Mouse (Mus musculus) heart, postnatal 10 days (tissue): ENCODE measurements around the gene Naif1. TPM values are rescaled to one million over a fixed set of nuclear protein-coding genes. Genes with fewer than 3 reads are reported as not detected.

Experiments used
- DNase-seq, 2 experiments: peaks; one replicate each; pipeline ENCODE4 v3.0.0; 2021
- intact Hi-C: fragments of 180-260 bp; cut with DNase I; formaldehyde crosslinking; loops from one replicate; pipeline ENCODE4 v1.15.1; 2025
- total RNA-seq, 2 experiments: library from RNA; stranded (reverse); gene quantifications; 2 replicates each; pipeline ENCODE4 v1.2.3; 2021

The Naif1 gene
- 1 to 10 TPM; 3.2 to 4.4 TPM for total RNA-seq

GRCm38 (mm10) chr2:32449761-32450754 lies at the start of gene Naif1:
Gene Naif1 (plus strand): TSS chr2:32450457.
- intact Hi-C loops: loop anchor here (2.0 kb wide), 1 partner anchor 21 kb away; no protein-coding TSS in a partner anchor
- DNase-seq: no peak

- peak; percentile 93 to 98 for DNase-seq
- intact Hi-C loops: loop anchor here (1.0 kb wide), 2 partner anchors 83 to 162 kb away; no protein-coding TSS in a partner anchor
Observed at GRCm38 (mm10) chr2:32404663-32405062, 45.6 kb upstream of the Naif1 start.

- no peak for DNase-seq
- intact Hi-C loops: no loop called here
Observed at GRCm38 (mm10) chr2:32407144-32407824, 43.0 kb upstream of the Naif1 start.

- no peak for DNase-seq
- intact Hi-C loops: no loop called here
Observed at GRCm38 (mm10) chr2:32408429-32409424, 41.5 kb upstream of the Naif1 start.

GRCm38 (mm10) chr2:32411407-32411806 lies 38.9 kb upstream of the Naif1 start:
- intact Hi-C loops: no loop called here
- no peak for DNase-seq

- intact Hi-C loops: no loop called here
- DNase-seq: no peak
Observed at GRCm38 (mm10) chr2:32412742-32413531, 37.3 kb upstream of the Naif1 start.

- peak in 1 of 2 experiments; percentile 50 for DNase-seq
- intact Hi-C loops: no loop called here
Observed at GRCm38 (mm10) chr2:32413936-32414335, 36.3 kb upstream of the Naif1 start.

GRCm38 (mm10) chr2:32415801-32416200 lies 34.5 kb upstream of the Naif1 start:
- no peak for DNase-seq
- intact Hi-C loops: loop anchor here (5.0 kb wide), 1 partner anchor 42 kb away; no protein-coding TSS in a partner anchor

- no peak for DNase-seq
- intact Hi-C loops: loop anchor here (5.0 kb wide), 1 partner anchor 41 kb away; no protein-coding TSS in a partner anchor
Observed at GRCm38 (mm10) chr2:32416556-32416955, 33.7 kb upstream of the Naif1 start.

- no peak for DNase-seq
- intact Hi-C loops: loop anchor here (5.0 kb wide), 1 partner anchor 40 kb away; no protein-coding TSS in a partner anchor
Observed at GRCm38 (mm10) chr2:32417486-32417885, 32.8 kb upstream of the Naif1 start.

- intact Hi-C loops: loop anchor here (5.0 kb wide), 1 partner anchor 39 kb away; no protein-coding TSS in a partner anchor
- no peak for DNase-seq
Observed at GRCm38 (mm10) chr2:32418430-32419151, 31.7 kb upstream of the Naif1 start.

- DNase-seq: peak; percentile 72 to 82
Observed at GRCm38 (mm10) chr2:32419359-32419758, 30.9 kb upstream of the Naif1 start.

GRCm38 (mm10) chr2:32420066-32420608 lies 30.1 kb upstream of the Naif1 start:
- DNase-seq: no peak
- intact Hi-C loops: no loop called here

More at GRCm38 (mm10) chr2:32419359-32419758, 30.9 kb upstream of the Naif1 start:
- intact Hi-C loops: loop anchor here (5.0 kb wide), 1 partner anchor 38 kb away; no protein-coding TSS in a partner anchor

- no peak for DNase-seq
- intact Hi-C loops: no loop called here
Observed at GRCm38 (mm10) chr2:32420647-32421046, 29.6 kb upstream of the Naif1 start.

- no peak for DNase-seq
- intact Hi-C loops: no loop called here
Observed at GRCm38 (mm10) chr2:32421851-32422251, 28.4 kb upstream of the Naif1 start.

GRCm38 (mm10) chr2:32423481-32424331 lies 26.6 kb upstream of the Naif1 start:
- intact Hi-C loops: no loop called here
- peak; percentile 82 to 88 for DNase-seq

GRCm38 (mm10) chr2:32424796-32425195 lies 25.5 kb upstream of the Naif1 start:
- intact Hi-C loops: no loop called here
- no peak for DNase-seq
